Mouse (Mus musculus): ENCODE data around the gene 2010111I01Rik.

GRCm38 (mm10) chr13:62952624-62953023 lies 12.1 kb upstream of the 2010111I01Rik start:
- no peak for TF ChIP-seq POLR2A (IDR thresholded peaks at IDR 0.05; ENCODE audit: low read depth, low read length)
- no peak for TF ChIP-seq CTCF (conservative IDR thresholded peaks at IDR 0.05; ENCODE audit: insufficient read depth, insufficient read length, low read depth, low read length)

Measured in kidney, adult 2 months (tissue).